Comparison of ENCODE assay signal across 18 mouse cellular contexts in the genomic region with DNA sequence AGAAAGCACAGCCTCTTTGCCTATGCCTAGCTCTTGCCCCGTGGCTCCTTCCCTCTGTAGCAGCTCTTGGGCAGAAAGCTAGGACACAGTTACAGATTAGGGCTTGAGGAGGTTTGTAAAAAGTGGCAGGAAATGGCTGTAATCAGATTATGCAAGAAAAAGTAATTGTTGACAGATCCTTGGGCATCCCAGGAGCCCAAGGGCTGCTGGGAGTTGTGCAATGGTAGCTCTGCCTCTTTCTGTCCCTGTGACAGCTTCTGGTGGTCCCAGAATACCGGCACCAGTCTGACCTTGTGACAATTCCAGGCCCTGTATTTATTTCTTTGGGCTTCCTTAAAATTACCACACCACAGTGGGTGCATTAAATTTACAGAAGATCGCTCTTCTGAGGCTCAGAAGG. TPM values are rescaled to one million over a fixed set of nuclear protein-coding genes. Genes with fewer than 3 reads are reported as not detected.
A peak's percentile ranks its signal among the peaks of the same experiment; 100 is the strongest.
DNase-seq lines count a peak whose midpoint lies in the region; ATAC-seq and TF ChIP-seq lines count a peak whose summit lies in the region.
"Had no signal": no experiment of that assay in that cellular context is flagged by ENCODE, and none has a peak within 500 bp of the region (broad histone marks: within the 10 kb centered on the region; RNA-seq: fewer than 3 reads in every experiment).

No protein-coding gene starts in this region.

- TF ChIP-seq CTCF in midbrain, postnatal 0 days (IDR thresholded peaks at IDR 0.05): no peak

- H3K9me3 ChIP-seq in hindbrain, embryonic 12.5 days (replicated peaks): no peaks in the 10 kb centered on the region
- H3K9me3 ChIP-seq in hindbrain, embryonic 14.5 days (ENCODE audit: control insufficient read depth, low read length): no peaks in the 10 kb centered on the region
- H3K9me3 ChIP-seq in midbrain, embryonic 12.5 days: no peaks in the 10 kb centered on the region
- no peaks in the 10 kb centered on the region for H3K9me3 ChIP-seq in midbrain, postnatal 0 days (ENCODE audit: low read length)
- H3K9me3 ChIP-seq: embryonic facial prominence, embryonic 12.5 days; forebrain, embryonic 15.5 days; heart, embryonic 10.5 days had no signal

- no peak overlapping the region for H3K4me3 ChIP-seq in hindbrain, embryonic 12.5 days
- no peak overlapping the region for H3K4me3 ChIP-seq in hindbrain, embryonic 14.5 days (replicated peaks; ENCODE audit: low read length)
- no peak overlapping the region for H3K4me3 ChIP-seq in midbrain, embryonic 12.5 days
- H3K4me3 ChIP-seq in midbrain, postnatal 0 days (ENCODE audit: low read depth, low read length): no peak overlapping the region

- peaks cover 67% of the 10 kb centered on the region for H3K4me1 ChIP-seq in hindbrain, embryonic 12.5 days
- H3K4me1 ChIP-seq in hindbrain, embryonic 14.5 days (replicated peaks; ENCODE audit: control insufficient read depth, insufficient read depth, low read length): peaks cover 11% of the 10 kb centered on the region; the same call in 1 of the 2 replicates
- peaks cover 78% of the 10 kb centered on the region for H3K4me1 ChIP-seq in midbrain, embryonic 12.5 days
- H3K4me1 ChIP-seq in midbrain, postnatal 0 days (ENCODE audit: insufficient read depth, low read length): peaks cover under 1% of the 10 kb centered on the region; the same call in 1 of the 2 replicates

- WGBS in hindbrain, embryonic 12.5 days: 15% methylated on average over 3 of the region's 3 CpGs
- 14% methylated on average over 3 of the region's 3 CpGs for WGBS in hindbrain, embryonic 14.5 days
- WGBS in midbrain, embryonic 12.5 days: 5% methylated on average over 3 of the region's 3 CpGs
- 40% methylated on average over 3 of the region's 3 CpGs for WGBS in midbrain, postnatal 0 days

- peaks cover 96% of the 10 kb centered on the region for H3K27me3 ChIP-seq in hindbrain, embryonic 12.5 days
- peaks cover 100% of the 10 kb centered on the region for H3K27me3 ChIP-seq in hindbrain, embryonic 14.5 days (ENCODE audit: control insufficient read depth, insufficient read depth, low read length)
- H3K27me3 ChIP-seq in midbrain, embryonic 12.5 days: peaks cover 94% of the 10 kb centered on the region
- H3K27me3 ChIP-seq in midbrain, postnatal 0 days (ENCODE audit: insufficient read depth, low read length): peaks cover 85% of the 10 kb centered on the region

- no peak overlapping the region for H3K4me2 ChIP-seq in hindbrain, embryonic 12.5 days (replicated peaks)
- no peak overlapping the region for H3K4me2 ChIP-seq in hindbrain, embryonic 14.5 days (replicated peaks)
- H3K4me2 ChIP-seq in midbrain, embryonic 12.5 days (replicated peaks): peak overlapping the region; percentile 53; the same call in 1 of the 2 replicates
- no peak overlapping the region for H3K4me2 ChIP-seq in midbrain, postnatal 0 days (ENCODE audit: low read depth, low read length, poor library complexity, severe bottlenecking)

- DNase-seq in hindbrain, embryonic 14.5 days (ENCODE audit: low spot score): no peak
- no peak for DNase-seq in midbrain, postnatal 0 days (ENCODE audit: low spot score)
- no peak for DNase-seq in cerebellum, adult 11 months
- DNase-seq: adrenal gland, adult 8-10 months; adrenal gland, postnatal 36 days; cerebellum, adult 8-10 months; gastrocnemius, postnatal 36 days; heart, adult 18-20 months; heart, postnatal 10 days; heart, postnatal 4 days had no signal

- 0 out of 2 replicates have a peak overlapping the region, but pooled peaks have one; percentile 71 for H3K27ac ChIP-seq in hindbrain, embryonic 12.5 days
- no peak overlapping the region for H3K27ac ChIP-seq in hindbrain, embryonic 14.5 days
- H3K27ac ChIP-seq in midbrain, embryonic 12.5 days (replicated peaks): peak overlapping the region; percentile 82; the same call in 1 of the 2 replicates
- H3K27ac ChIP-seq in midbrain, postnatal 0 days (ENCODE audit: low read depth, low read length): no peak overlapping the region
- H3K27ac ChIP-seq: embryonic facial prominence, embryonic 12.5 days; forebrain, embryonic 15.5 days; heart, embryonic 10.5 days had no signal

- no peaks in the 10 kb centered on the region for H3K36me3 ChIP-seq in hindbrain, embryonic 12.5 days
- no peaks in the 10 kb centered on the region for H3K36me3 ChIP-seq in hindbrain, embryonic 14.5 days (replicated peaks; ENCODE audit: control insufficient read depth, insufficient read depth)
- H3K36me3 ChIP-seq in midbrain, embryonic 12.5 days: no peaks in the 10 kb centered on the region
- no peaks in the 10 kb centered on the region for H3K36me3 ChIP-seq in midbrain, postnatal 0 days (ENCODE audit: insufficient read depth, low read length)
- H3K36me3 ChIP-seq: embryonic facial prominence, embryonic 12.5 days; forebrain, embryonic 15.5 days; heart, embryonic 10.5 days had no signal

- ATAC-seq in hindbrain, embryonic 12.5 days (ENCODE audit: low FRiP score): no peak
- no peak for ATAC-seq in hindbrain, embryonic 14.5 days (ENCODE audit: low FRiP score)
- ATAC-seq in midbrain, embryonic 12.5 days (ENCODE audit: low FRiP score, low read depth): no peak
- no peak for ATAC-seq in midbrain, postnatal 0 days (ENCODE audit: low FRiP score)
- ATAC-seq in granulocyte monocyte progenitor cell, adult 5-6 weeks (replicated peaks; ENCODE audit: poor library complexity, severe bottlenecking): peak; percentile 60
- ATAC-seq: forebrain, embryonic 15.5 days had no signal

- no peak overlapping the region for H3K9ac ChIP-seq in hindbrain, embryonic 12.5 days
- H3K9ac ChIP-seq in hindbrain, embryonic 14.5 days: no peak overlapping the region
- H3K9ac ChIP-seq in midbrain, embryonic 12.5 days (replicated peaks): no peak overlapping the region
- H3K9ac ChIP-seq in midbrain, postnatal 0 days (replicated peaks; ENCODE audit: low read length, poor library complexity, severe bottlenecking): no peak overlapping the region
- H3K9ac ChIP-seq: embryonic facial prominence, embryonic 12.5 days; forebrain, embryonic 15.5 days had no signal

RNA-seq across cellular contexts. Expression of a gene that starts 1.4 kb away (rescaled TPM):
- polyA plus RNA-seq in hindbrain, embryonic 12.5 days (2016; fragmentation: Nextera tagmentation; extraction: Ambion mirVana): 18.2 and 21.7 TPM in 2 replicates
- 2.6 TPM in 1 of 2 replicates, not detected in the other for polyA plus RNA-seq in hindbrain, embryonic 14.5 days (2014; fragmentation: Nextera tagmentation; extraction: Ambion mirVana)
- 38.0 and 38.8 TPM in 2 replicates for polyA plus RNA-seq in midbrain, embryonic 12.5 days (2016; fragmentation: Nextera tagmentation; extraction: Ambion mirVana)
- not detected in 2 replicates for total RNA-seq in midbrain, postnatal 0 days (2014; rRNA removed)
- polyA plus RNA-seq in midbrain, postnatal 0 days (2015; fragmentation: Nextera tagmentation; extraction: Ambion mirVana): not detected in 2 replicates
- total RNA-seq in granulocyte monocyte progenitor cell, adult 5-6 weeks (2014; fragmentation: Nextera tagmentation): not detected in 2 replicates
- total RNA-seq in granulocyte monocyte progenitor cell, adult 5-6 weeks (2017): not detected in 2 replicates
- total RNA-seq: adrenal gland, adult 8-10 months; adrenal gland, postnatal 36 days; gastrocnemius, adult 8-10 months; gastrocnemius, postnatal 36 days; heart, adult 18-20 months; heart, postnatal 10 days; heart, postnatal 4 days had no signal
- polyA plus RNA-seq: heart, embryonic 14.5 days had no signal

RNA-seq across cellular contexts. Expression of a gene that starts 43.0 kb away (rescaled TPM):
- 72.3 and 90.1 TPM in 2 replicates for polyA plus RNA-seq in hindbrain, embryonic 12.5 days (2016; fragmentation: Nextera tagmentation; extraction: Ambion mirVana)
- polyA plus RNA-seq in hindbrain, embryonic 14.5 days (2014; fragmentation: Nextera tagmentation; extraction: Ambion mirVana): 2.2 and 5.8 TPM in 2 replicates
- 27.5 and 37.6 TPM in 2 replicates for polyA plus RNA-seq in midbrain, embryonic 12.5 days (2016; fragmentation: Nextera tagmentation; extraction: Ambion mirVana)
- 31.5 and 34.1 TPM in 2 replicates for total RNA-seq in midbrain, postnatal 0 days (2014; rRNA removed)
- 32.7 and 37.0 TPM in 2 replicates for polyA plus RNA-seq in midbrain, postnatal 0 days (2015; fragmentation: Nextera tagmentation; extraction: Ambion mirVana)
- 0.85 TPM in 1 of 2 replicates, not detected in the other for total RNA-seq in granulocyte monocyte progenitor cell, adult 5-6 weeks (2014; fragmentation: Nextera tagmentation)
- total RNA-seq in granulocyte monocyte progenitor cell, adult 5-6 weeks (2017): not detected in 2 replicates

Comparison
In these comparisons a context has a peak if more than half of its experiments do, and no peak if none do; other contexts are left out.
1. H3K27ac ChIP-seq: peak in hindbrain, embryonic 12.5 days (single experiment) and midbrain, embryonic 12.5 days (single experiment); none in hindbrain, embryonic 14.5 days (single experiment) and midbrain, postnatal 0 days (single experiment).